Mouse (Mus musculus) liver, postnatal 0 days (tissue): ENCODE measurements at regions not wholly inside any gene's neighbourhood (a gene's known extent, or its start where the extent isn't known, plus 50 kb on each side); places are given as distances from the start of the nearest gene placed in this dataset.

ENCODE experiments used
- ATAC-seq: fragments of 200-750 bp; cut with Nextera tagmentation; 2 replicates; pipeline ENCODE4 v1.8.0; 2017; ENCODE audit warnings: mild to moderate bottlenecking, moderate library complexity
- DNase-seq: peaks from one replicate; pipeline ENCODE4 v3.0.0-alpha.2; 2016
- H3K27ac ChIP-seq: fragments of 300-500 bp; sonication (generic); 2 replicates; pipeline ENCODE4 v1.5.1; 2014; ENCODE audit warnings: antibody characterized with exemption, moderate library complexity, mild to moderate bottlenecking, low read depth
- H3K27me3 ChIP-seq: fragments of 300-500 bp; sonication (generic); 2 replicates; pipeline ENCODE4 v1.6.1; 2014; ENCODE audit warnings: low read length, control low read depth, mixed read lengths; ENCODE audit not compliant: insufficient read depth
- H3K36me3 ChIP-seq: fragments of 300-500 bp; sonication (generic); replicated peaks from 2 replicates; pipeline ENCODE4 v1.6.1; 2014; ENCODE audit warnings: mild to moderate bottlenecking, control low read depth, low read length, moderate library complexity, mixed read lengths; ENCODE audit not compliant: insufficient read depth
- H3K4me1 ChIP-seq: fragments of 300-500 bp; sonication (generic); 2 replicates; pipeline ENCODE4 v1.6.1; 2014; ENCODE audit warnings: antibody characterized with exemption, mild to moderate bottlenecking, control low read depth; ENCODE audit not compliant: insufficient read depth
- H3K4me2 ChIP-seq: fragments of 300-500 bp; sonication (generic); 2 replicates; pipeline ENCODE4 v1.6.1; 2014; ENCODE audit warnings: low read depth, mild to moderate bottlenecking, low read length, moderate library complexity, mixed read lengths
- H3K4me3 ChIP-seq: fragments of 300-500 bp; sonication (generic); 2 replicates; pipeline ENCODE4 v1.5.1; 2014; ENCODE audit warnings: low read depth, low read length
- H3K9ac ChIP-seq: fragments of 300-500 bp; sonication (generic); replicated peaks from 2 replicates; pipeline ENCODE4 v1.6.1; 2014; ENCODE audit warnings: mild to moderate bottlenecking, moderate library complexity
- H3K9me3 ChIP-seq: fragments of 300-500 bp; sonication (generic); 2 replicates; pipeline ENCODE4 v1.6.1; 2016; ENCODE audit warnings: mild to moderate bottlenecking, control low read depth, low read length, mixed read lengths
- CTCF ChIP-seq: sonication (generic); IDR thresholded peaks from 2 replicates; pipeline ENCODE4 v1.5.1; 2016; ENCODE audit warnings: antibody characterized with exemption, low read depth
- EP300 ChIP-seq: IDR thresholded peaks from 2 replicates; pipeline ENCODE4 v1.6.1; 2016; ENCODE audit warnings: antibody characterized with exemption, low read depth, mild to moderate bottlenecking
- WGBS: fragments of 180-500 bp; shearing (Covaris S2); extraction: QIAGEN DNeasy Blood & Tissue Kit; methylation state at CpG from one replicate; pipeline ENCODE4 v1.1.7; 2014; ENCODE audit not compliant: insufficient replicate concordance; 5-methylcytosine and 5-hydroxymethylcytosine counted together

GRCm38 (mm10) chr6:104080581-104080980 lies 412.0 kb upstream of the Cntn6 start:
- Histone ChIP-seq H3K4me2 (no peak overlapping the region), H3K9ac (no peak overlapping the region), H3K27ac (no peak overlapping the region), H3K9me3 (no peaks in the 10 kb centered on the region), H3K27me3 (no peaks in the 10 kb centered on the region), H3K4me3 (no peak overlapping the region), H3K4me1 (no peaks in the 10 kb centered on the region), H3K36me3 (no peaks in the 10 kb centered on the region)
- ATAC-seq (no peak), DNase-seq (no peak)
- TF ChIP-seq CTCF (no peak), EP300 (no peak)
- 73% methylated on average over 3 of the region's 3 CpGs for WGBS

- 85% methylated on average over 2 of the region's 2 CpGs for WGBS
- no peak for TF ChIP-seq EP300
Observed at GRCm38 (mm10) chr6:104082242-104082641, 410.3 kb upstream of the Cntn6 start.

GRCm38 (mm10) chr6:104108386-104108785 lies 384.2 kb upstream of the Cntn6 start:
- no peak for TF ChIP-seq CTCF
- no peak for TF ChIP-seq EP300
- no peak overlapping the region for H3K4me3 ChIP-seq
- no peak overlapping the region for H3K27ac ChIP-seq
- no peaks in the 10 kb centered on the region for H3K36me3 ChIP-seq
- no peak for ATAC-seq
- DNase-seq, result no peak
- H3K9me3 ChIP-seq, result no peaks in the 10 kb centered on the region
- no peaks in the 10 kb centered on the region for H3K4me1 ChIP-seq
- no peak overlapping the region for H3K9ac ChIP-seq
- no peak overlapping the region for H3K4me2 ChIP-seq
- 68% methylated on average over 5 of the region's 5 CpGs for WGBS
- H3K27me3 ChIP-seq, result no peaks in the 10 kb centered on the region

More at GRCm38 (mm10) chr6:104082242-104082641, 410.3 kb upstream of the Cntn6 start:
- H3K9me3 ChIP-seq, result no peaks in the 10 kb centered on the region
- DNase-seq (no peak), ATAC-seq (no peak)
- H3K36me3 ChIP-seq, result no peaks in the 10 kb centered on the region
- no peak overlapping the region for H3K27ac ChIP-seq
- no peak overlapping the region for H3K9ac ChIP-seq
- H3K4me3 ChIP-seq, result no peak overlapping the region
- H3K27me3 ChIP-seq, result no peaks in the 10 kb centered on the region
- H3K4me2 ChIP-seq, result no peak overlapping the region
- H3K4me1 ChIP-seq, result no peaks in the 10 kb centered on the region
